Mouse (Mus musculus) lung, adult 2 months (tissue): ENCODE measurements at regions not wholly inside any gene's neighbourhood (a gene's known extent, or its start where the extent isn't known, plus 50 kb on each side); places are given as distances from the start of the nearest gene placed in this dataset.

ENCODE experiments used
- CTCF ChIP-seq: fragments of 200-500 bp; IDR thresholded peaks from 2 replicates; pipeline ENCODE4 v1.5.1; 2011; ENCODE audit warnings: mild to moderate bottlenecking, low read length, control low read depth; ENCODE audit not compliant: insufficient read depth
- POLR2A ChIP-seq: fragments of 200-500 bp; IDR thresholded peaks from 2 replicates; pipeline ENCODE4 v1.6.1; 2011; ENCODE audit warnings: low read depth, mild to moderate bottlenecking, control low read depth, low read length, borderline replicate concordance; ENCODE audit errors: extremely low read depth

- TF ChIP-seq CTCF (no peak), POLR2A (no peak)
Observed at GRCm38 (mm10) chr3:21218936-21219335, 852.0 kb upstream of the Agtr1b start.
